Mouse (Mus musculus): ENCODE data around the gene Actl11.

- TF ChIP-seq CTCF (IDR thresholded peaks at IDR 0.05; ENCODE audit: borderline replicate concordance, insufficient read depth, low read depth, low read length) (no peak), POLR2A (IDR thresholded peaks at IDR 0.05; ENCODE audit: borderline replicate concordance, insufficient read depth, low read length) (no peak)
Measured at GRCm38 (mm10) chr9:107960928-107961327, 32.7 kb downstream of the Actl11 start.
